Mouse (Mus musculus) midbrain, embryonic 10.5 days (tissue): ENCODE data around the gene Med13l. TPM values are rescaled to one million over a fixed set of nuclear protein-coding genes. Genes with fewer than 3 reads are reported as not detected.

ENCODE experiments used
- DNase-seq: peaks from one replicate; pipeline ENCODE4 v3.0.0-alpha.2; 2017; ENCODE audit warnings: low spot score
- H3K27ac ChIP-seq: fragments of 300-500 bp; sonication (generic); replicated peaks from 2 replicates; pipeline ENCODE4 v1.5.1; 2016; ENCODE audit warnings: mild to moderate bottlenecking
- H3K27me3 ChIP-seq: fragments of 300-500 bp; sonication (generic); 2 replicates; pipeline ENCODE4 v1.6.1; 2016; ENCODE audit warnings: low read depth, mild to moderate bottlenecking; ENCODE audit not compliant: poor library complexity, severe bottlenecking
- H3K36me3 ChIP-seq: fragments of 300-500 bp; sonication (generic); 2 replicates; pipeline ENCODE4 v1.6.1; 2016; ENCODE audit warnings: mild to moderate bottlenecking, moderate library complexity
- H3K4me1 ChIP-seq: fragments of 300-500 bp; sonication (generic); 2 replicates; pipeline ENCODE4 v1.6.1; 2016
- H3K4me3 ChIP-seq: fragments of 300-500 bp; sonication (generic); 2 replicates; pipeline ENCODE4 v1.5.1; 2016; ENCODE audit warnings: mild to moderate bottlenecking, moderate library complexity
- H3K9me3 ChIP-seq: fragments of 300-500 bp; sonication (generic); replicated peaks from 2 replicates; pipeline ENCODE4 v1.6.1; 2016; ENCODE audit warnings: mild to moderate bottlenecking
- WGBS: fragments of 180-500 bp; shearing (Covaris S2); methylation state at CpG from one replicate; pipeline ENCODE4 v1.1.7; 2016; 5-methylcytosine and 5-hydroxymethylcytosine counted together
- polyA plus RNA-seq: library from polyadenylated mRNA; unstranded; fragments of >200 nt; fragmentation: Nextera tagmentation; extraction: Ambion mirVana; gene quantifications from 2 replicates; pipeline ENCODE4 v1.2.1, GENCODE M21; 2016

Gene Med13l
- polyA plus RNA-seq, 1 experiment from 2014 or later: 9.9 TPM

GRCm38 (mm10) chr5:118661751-118662150, 101.3 kb downstream of the Med13l start:
- WGBS: 75% methylated on average over 5 of the region's 5 CpGs
- Histone ChIP-seq H3K36me3 (0 out of 2 replicates have a peak, but pooled peaks cover 3% of the 10 kb centered on the region), H3K27ac (no peak overlapping the region), H3K4me3 (no peak overlapping the region), H3K27me3 (peaks cover 13% of the 10 kb centered on the region; the same call in 1 of the 2 replicates), H3K9me3 (no peaks in the 10 kb centered on the region), H3K4me1 (peaks cover 51% of the 10 kb centered on the region)
- DNase-seq: no peak

- peaks cover 13% of the 10 kb centered on the region; the same call in 1 of the 2 replicates for H3K27me3 ChIP-seq
- H3K27ac ChIP-seq: no peak overlapping the region
- H3K4me1 ChIP-seq: peaks cover 56% of the 10 kb centered on the region
- no peak overlapping the region for H3K4me3 ChIP-seq
- DNase-seq: no peak
- H3K9me3 ChIP-seq: no peaks in the 10 kb centered on the region
- WGBS: 90% methylated on average over 6 of the region's 6 CpGs
- H3K36me3 ChIP-seq: 0 out of 2 replicates have a peak, but pooled peaks cover 3% of the 10 kb centered on the region
Measured at GRCm38 (mm10) chr5:118663999-118664398, 103.5 kb downstream of the Med13l start.

- H3K9me3 ChIP-seq: no peaks in the 10 kb centered on the region
- peaks cover 58% of the 10 kb centered on the region for H3K4me1 ChIP-seq
- H3K27ac ChIP-seq: no peak overlapping the region
- H3K27me3 ChIP-seq: peaks cover 13% of the 10 kb centered on the region; the same call in 1 of the 2 replicates
- no peak for DNase-seq
- 0 out of 2 replicates have a peak, but pooled peaks cover 3% of the 10 kb centered on the region for H3K36me3 ChIP-seq
- 87% methylated on average over 8 of the region's 8 CpGs for WGBS
- H3K4me3 ChIP-seq: no peak overlapping the region
Measured at GRCm38 (mm10) chr5:118665023-118665422, 104.5 kb downstream of the Med13l start.

GRCm38 (mm10) chr5:118666437-118667207, 106.1 kb downstream of the Med13l start:
- H3K4me3 ChIP-seq: peak overlapping the region; percentile 39
- peaks cover 13% of the 10 kb centered on the region; the same call in 1 of the 2 replicates for H3K27me3 ChIP-seq
- WGBS: 49% methylated on average over 25 of the region's 25 CpGs
- no peaks in the 10 kb centered on the region for H3K9me3 ChIP-seq
- H3K4me1 ChIP-seq: peaks cover 71% of the 10 kb centered on the region
- DNase-seq: peak; percentile 45
- peak overlapping the region; percentile 79 for H3K27ac ChIP-seq
- H3K36me3 ChIP-seq: 0 out of 2 replicates have a peak, but pooled peaks cover 3% of the 10 kb centered on the region

GRCm38 (mm10) chr5:118667863-118668262, 107.4 kb downstream of the Med13l start:
- DNase-seq: no peak
- H3K27me3 ChIP-seq: peaks cover 13% of the 10 kb centered on the region; the same call in 1 of the 2 replicates
- peaks cover 84% of the 10 kb centered on the region for H3K4me1 ChIP-seq
- H3K27ac ChIP-seq: peak overlapping the region; percentile 34; the same call in 1 of the 2 replicates
- WGBS: 24% methylated on average over 7 of the region's 7 CpGs
- no peak overlapping the region for H3K4me3 ChIP-seq
- H3K9me3 ChIP-seq: no peaks in the 10 kb centered on the region
- 0 out of 2 replicates have a peak, but pooled peaks cover 9% of the 10 kb centered on the region for H3K36me3 ChIP-seq

GRCm38 (mm10) chr5:118668931-118669330, 108.5 kb downstream of the Med13l start:
- H3K27me3 ChIP-seq: peaks cover 10% of the 10 kb centered on the region; the same call in 1 of the 2 replicates
- peaks cover 90% of the 10 kb centered on the region for H3K4me1 ChIP-seq

GRCm38 (mm10) chr5:118672111-118672510, 111.6 kb downstream of the Med13l start:
- H3K27ac ChIP-seq: 0 out of 2 replicates have a peak overlapping the region, but pooled peaks have one; percentile 38
- 0 out of 2 replicates have a peak, but pooled peaks cover 6% of the 10 kb centered on the region for H3K36me3 ChIP-seq
- no peak for DNase-seq
- no peaks in the 10 kb centered on the region for H3K9me3 ChIP-seq
- no peaks in the 10 kb centered on the region for H3K27me3 ChIP-seq
- no peak overlapping the region for H3K4me3 ChIP-seq
- peaks cover 90% of the 10 kb centered on the region for H3K4me1 ChIP-seq

More at GRCm38 (mm10) chr5:118668931-118669330, 108.5 kb downstream of the Med13l start:
- Histone ChIP-seq H3K27ac (peak overlapping the region; percentile 59), H3K36me3 (0 out of 2 replicates have a peak, but pooled peaks cover 9% of the 10 kb centered on the region), H3K4me3 (peak overlapping the region; percentile 16; the same call in 1 of the 2 replicates), H3K9me3 (no peaks in the 10 kb centered on the region)
- 20% methylated on average over 2 of the region's 2 CpGs for WGBS
- DNase-seq: no peak

- H3K27ac ChIP-seq: peak overlapping the region; percentile 57
- no peaks in the 10 kb centered on the region for H3K9me3 ChIP-seq
- no peak for DNase-seq
- no peak overlapping the region for H3K4me3 ChIP-seq
- H3K36me3 ChIP-seq: 0 out of 2 replicates have a peak, but pooled peaks cover 6% of the 10 kb centered on the region
- WGBS: 35% methylated on average over 5 of the region's 5 CpGs
- H3K27me3 ChIP-seq: no peaks in the 10 kb centered on the region
- H3K4me1 ChIP-seq: peaks cover 82% of the 10 kb centered on the region
Measured at GRCm38 (mm10) chr5:118673859-118674258, 113.4 kb downstream of the Med13l start.

GRCm38 (mm10) chr5:118674321-118674720, 113.8 kb downstream of the Med13l start:
- H3K36me3 ChIP-seq: 0 out of 2 replicates have a peak, but pooled peaks cover 6% of the 10 kb centered on the region
- 80% methylated on average over 3 of the region's 3 CpGs for WGBS
- H3K9me3 ChIP-seq: no peaks in the 10 kb centered on the region
- H3K27ac ChIP-seq: no peak overlapping the region
- no peak overlapping the region for H3K4me3 ChIP-seq
- peaks cover 77% of the 10 kb centered on the region for H3K4me1 ChIP-seq
- H3K27me3 ChIP-seq: no peaks in the 10 kb centered on the region
- no peak for DNase-seq

- Histone ChIP-seq H3K27ac (no peak overlapping the region), H3K4me1 (peaks cover 64% of the 10 kb centered on the region), H3K9me3 (no peaks in the 10 kb centered on the region), H3K27me3 (no peaks in the 10 kb centered on the region), H3K36me3 (peaks cover 10% of the 10 kb centered on the region), H3K4me3 (no peak overlapping the region)
- DNase-seq: no peak
- 92% methylated on average over 3 of the region's 3 CpGs for WGBS
Measured at GRCm38 (mm10) chr5:118675697-118676096, 115.2 kb downstream of the Med13l start.

GRCm38 (mm10) chr5:118676151-118676918, 115.9 kb downstream of the Med13l start:
- DNase-seq: no peak
- Histone ChIP-seq H3K4me3 (no peak overlapping the region), H3K36me3 (peaks cover 16% of the 10 kb centered on the region), H3K27me3 (no peaks in the 10 kb centered on the region), H3K9me3 (no peaks in the 10 kb centered on the region), H3K4me1 (peaks cover 57% of the 10 kb centered on the region), H3K27ac (no peak overlapping the region)
- WGBS: 82% methylated on average over 8 of the region's 8 CpGs

GRCm38 (mm10) chr5:118679283-118679835, 118.9 kb downstream of the Med13l start:
- Histone ChIP-seq H3K27ac (no peak overlapping the region), H3K36me3 (peaks cover 25% of the 10 kb centered on the region), H3K4me1 (peaks cover 27% of the 10 kb centered on the region), H3K9me3 (no peaks in the 10 kb centered on the region), H3K27me3 (no peaks in the 10 kb centered on the region), H3K4me3 (no peak overlapping the region)
- WGBS: 91% methylated on average over 9 of the region's 9 CpGs
- no peak for DNase-seq
